Mouse (Mus musculus) brain, embryonic 14.5 days (tissue): Measurements from ENCODE around the gene Sema4g.

ENCODE experiments used
- CTCF ChIP-seq: fragments of 200-500 bp; IDR thresholded peaks from 2 replicates; pipeline ENCODE4 v1.5.1; 2012; ENCODE audit warnings: inconsistent platforms, mild to moderate bottlenecking, moderate library complexity, borderline replicate concordance; ENCODE audit not compliant: insufficient read depth, insufficient read length; ENCODE audit errors: extremely low read depth
- POLR2A ChIP-seq: fragments of 200-500 bp; IDR thresholded peaks from 2 replicates; pipeline ENCODE4 v1.6.1; 2012; ENCODE audit warnings: mild to moderate bottlenecking, inconsistent platforms, borderline replicate concordance; ENCODE audit not compliant: poor library complexity, insufficient read depth, insufficient read length, severe bottlenecking; ENCODE audit errors: extremely low read depth

DNA sequence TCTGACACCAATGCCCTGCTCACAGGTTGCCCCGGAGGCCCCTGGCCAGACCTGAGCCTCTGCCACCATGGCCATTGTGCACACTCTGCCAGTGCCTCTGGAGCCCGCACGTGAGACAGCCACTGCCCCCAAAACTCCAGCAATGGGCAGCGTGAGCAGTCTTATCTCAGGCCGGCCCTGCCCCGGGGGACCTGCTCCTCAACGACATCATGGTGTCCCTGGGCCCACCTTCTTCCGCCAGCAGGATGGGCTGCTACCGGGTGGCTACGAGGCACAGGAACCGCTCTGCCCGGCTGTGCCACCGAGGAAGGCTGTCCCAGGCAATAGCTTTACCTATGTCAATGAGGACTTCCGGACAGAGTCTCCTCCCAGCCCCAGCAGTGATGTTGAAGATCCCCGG is 32.5 kb downstream of the Sema4g start:
- no peak for TF ChIP-seq POLR2A
- no peak for TF ChIP-seq CTCF
